Mouse (Mus musculus): ENCODE measurements around the gene Arl6ip6. TPM values are rescaled to one million over a fixed set of nuclear protein-coding genes. Genes with fewer than 3 reads are reported as not detected.

Arl6ip6 gene
- total RNA-seq, 2 experiments from 2014 or later: 5.4 to 9.6 TPM

Other genes with a start within 250 kb of the Arl6ip6 start
- gene Prpf40a, start 442 bp upstream of the Arl6ip6 start, total RNA-seq (2021): 10 to 100 TPM; 26.1 to 29.0 TPM

Measured in gastrocnemius, postnatal 36 days (tissue).